Mouse (Mus musculus): ENCODE data around the gene Capn10.

DNA sequence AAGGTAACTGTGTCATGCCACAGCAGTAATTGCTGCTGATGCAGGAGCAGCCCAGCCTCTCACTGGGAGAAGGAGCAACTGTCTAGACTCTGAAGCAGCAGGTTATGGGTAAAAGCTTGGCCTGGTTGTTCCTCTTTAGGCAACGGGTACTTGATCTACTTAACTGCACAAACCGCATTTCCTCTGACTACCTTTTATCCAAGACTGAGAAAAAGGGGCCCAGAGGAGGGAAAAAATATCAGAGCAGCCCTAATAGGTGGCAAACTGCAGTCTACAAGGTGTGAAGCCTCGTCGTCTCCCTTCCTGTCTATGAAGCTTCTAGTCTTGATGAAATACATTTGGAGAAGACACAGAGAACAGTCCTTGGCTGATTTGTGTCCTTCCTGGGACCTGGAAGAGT, 565 bp upstream of the Capn10 start:
- TF ChIP-seq POLR2A (IDR thresholded peaks at IDR 0.05; ENCODE audit: extremely low read depth, insufficient read depth, low read length) (no peak), CTCF (IDR thresholded peaks at IDR 0.05; ENCODE audit: low read depth, low read length) (no peak)

All from liver, adult 2 months (tissue).